Mouse (Mus musculus) kidney, adult 11 months (tissue): ENCODE data around the gene Hspa1b.
"Not testable (repeated sequence)": the region's sequence is repeated elsewhere in the genome, so short reads cannot be mapped to it uniquely, and the experiment has no call there.

Source experiments
- DNase-seq: peaks from one replicate; pipeline ENCODE4 v3.0.0; 2022

The Hspa1b gene

DNA sequence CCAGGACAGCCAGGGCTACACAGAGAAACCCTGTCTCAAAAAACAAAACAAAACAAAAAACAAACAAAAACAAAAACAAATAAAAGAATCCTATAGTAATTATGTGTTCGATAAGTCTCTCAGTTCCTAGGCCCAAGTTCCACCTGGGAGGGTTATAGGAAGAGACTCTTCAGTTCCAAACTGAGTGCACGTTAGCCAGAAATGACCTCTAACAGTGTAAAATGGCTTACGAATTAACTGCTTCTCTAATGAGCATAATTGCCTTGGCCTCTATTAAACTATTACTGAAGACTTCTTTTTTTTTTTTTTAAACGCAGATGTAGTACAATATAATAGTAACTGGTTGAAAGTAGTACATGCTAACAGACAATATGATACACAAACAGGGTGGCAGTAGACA lies 5.1 kb downstream of the Hspa1b start:
- DNase-seq: peak; percentile 34

DNA sequence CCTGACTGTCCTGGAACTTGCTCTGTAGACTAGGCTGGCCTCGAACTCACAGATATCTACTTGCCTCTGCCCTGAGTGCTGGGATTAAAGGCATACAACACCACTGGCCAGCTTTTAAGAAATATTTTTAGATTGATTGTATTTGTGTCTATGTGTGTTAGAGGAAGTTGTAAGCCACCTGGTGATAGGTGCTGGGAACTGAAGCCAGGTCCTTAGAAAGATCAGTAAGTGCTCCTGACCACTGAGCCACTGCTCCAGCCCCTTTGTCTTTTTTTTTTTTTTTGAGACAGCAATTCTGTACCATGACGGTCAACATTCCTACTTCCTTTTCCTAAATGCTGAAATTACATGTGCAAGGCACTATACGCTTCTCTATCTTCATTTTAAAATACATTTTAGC lies 5.8 kb downstream of the Hspa1b start:
- DNase-seq: no peak

DNA sequence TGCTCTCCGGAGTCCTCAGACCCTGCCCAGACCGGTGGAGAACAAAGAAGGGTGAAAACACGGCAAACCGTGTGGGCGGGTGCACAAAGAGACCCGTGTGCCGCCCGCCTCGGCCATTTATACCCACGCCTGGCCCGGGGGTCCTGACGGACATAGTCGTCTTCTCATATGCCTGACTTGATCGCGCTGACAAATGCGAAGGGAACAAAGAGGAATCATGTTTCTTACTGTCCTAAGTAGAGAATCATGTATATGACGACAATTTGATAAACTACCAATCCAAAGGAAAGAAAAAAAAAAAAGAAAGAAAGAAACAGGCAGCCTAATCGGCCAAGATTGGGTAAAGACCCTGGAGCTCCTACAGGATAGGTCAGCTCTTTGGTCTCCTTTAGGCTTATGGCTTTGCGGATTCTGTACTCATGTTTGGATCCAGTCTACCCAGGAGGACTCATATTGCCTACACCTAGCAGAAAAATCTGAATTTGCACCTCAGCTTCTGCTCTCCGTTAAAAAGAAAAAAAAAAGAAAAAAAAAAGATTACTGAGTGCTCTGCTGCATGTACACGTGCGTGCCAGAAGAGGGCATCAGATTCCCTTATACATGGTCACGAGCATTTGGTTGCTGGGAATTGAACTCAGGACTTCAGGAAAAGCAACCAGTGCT lies 6.5 kb downstream of the Hspa1b start:
- peak; percentile 71 for DNase-seq

DNA sequence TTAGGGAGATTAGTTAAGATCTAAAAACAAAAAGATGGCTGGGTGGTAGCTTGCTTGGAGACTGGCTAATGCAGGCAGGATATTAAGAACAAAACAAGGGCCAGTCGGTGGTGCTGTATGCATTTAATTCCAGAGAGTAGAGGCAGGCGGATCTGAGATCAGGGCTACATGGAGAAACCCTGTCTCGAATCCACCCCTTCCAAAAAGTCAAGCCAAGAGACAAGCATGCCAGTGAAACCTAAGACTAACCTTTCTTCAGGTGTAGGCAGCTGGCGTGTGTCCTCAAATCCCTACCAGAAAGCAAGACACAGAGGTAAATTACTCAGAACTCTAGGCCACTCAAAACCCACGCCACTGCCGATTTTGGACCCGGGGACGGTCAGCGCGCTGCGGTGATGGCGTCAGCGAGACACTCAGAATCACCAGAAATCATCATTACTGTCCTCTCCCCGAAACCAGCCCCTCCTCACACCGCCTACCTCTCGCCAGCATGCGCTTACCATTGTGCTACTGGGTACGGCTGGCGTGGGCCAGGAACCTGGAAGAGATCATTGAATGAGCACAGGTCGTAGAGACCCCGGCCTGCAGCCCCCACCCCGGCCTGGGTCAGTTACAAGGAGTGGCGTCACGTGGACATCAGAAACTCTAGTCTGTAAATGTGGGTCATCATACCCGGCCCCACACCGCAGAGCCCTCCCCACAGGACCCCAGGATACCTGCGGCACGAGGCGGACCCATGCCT lies 7.2 kb downstream of the Hspa1b start:
- DNase-seq: no peak

DNA sequence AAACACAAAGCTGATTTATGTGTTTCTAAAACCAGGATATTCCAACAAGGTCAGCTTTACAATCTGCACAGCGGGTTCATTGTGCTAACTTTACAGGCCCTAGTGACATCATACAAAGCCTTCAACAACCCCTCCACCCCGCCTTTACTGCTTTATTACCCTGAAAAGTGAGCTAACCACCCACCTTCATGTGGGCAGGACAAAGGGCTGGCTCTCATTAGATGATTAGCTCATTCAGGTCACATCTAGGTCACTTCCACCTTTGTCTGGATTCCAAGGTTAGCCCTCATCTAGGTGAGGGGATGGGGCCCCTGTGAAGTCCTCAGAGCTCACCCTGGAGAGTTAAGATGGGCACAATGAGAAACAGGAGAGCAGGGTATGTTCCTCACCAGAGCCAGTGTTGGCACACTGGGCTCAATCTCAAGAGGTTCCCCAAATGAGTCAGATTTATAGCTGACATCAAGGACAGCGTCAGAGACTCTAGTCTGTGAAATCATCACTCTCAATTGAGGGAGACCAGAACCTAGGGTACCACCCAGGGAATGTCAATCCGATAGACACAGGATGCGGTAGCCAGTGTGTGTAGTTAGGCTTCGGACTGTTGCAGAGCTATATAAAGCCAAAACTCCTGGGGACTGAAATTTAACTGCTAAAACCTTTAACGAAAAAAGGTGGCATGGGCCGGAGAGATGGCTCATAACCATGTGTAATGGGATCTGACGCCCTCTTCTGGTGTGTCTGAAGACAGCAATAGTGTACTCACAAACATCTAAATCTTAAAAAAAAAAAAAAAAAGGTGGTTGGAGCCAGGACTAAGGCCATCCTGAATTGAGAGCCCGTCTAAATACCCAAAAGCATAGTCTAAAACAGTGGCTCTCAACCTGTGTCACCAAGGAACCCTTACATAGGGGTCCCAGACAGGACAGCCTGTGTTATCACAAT lies 8.3 kb downstream of the Hspa1b start:
- no peak for DNase-seq

DNA sequence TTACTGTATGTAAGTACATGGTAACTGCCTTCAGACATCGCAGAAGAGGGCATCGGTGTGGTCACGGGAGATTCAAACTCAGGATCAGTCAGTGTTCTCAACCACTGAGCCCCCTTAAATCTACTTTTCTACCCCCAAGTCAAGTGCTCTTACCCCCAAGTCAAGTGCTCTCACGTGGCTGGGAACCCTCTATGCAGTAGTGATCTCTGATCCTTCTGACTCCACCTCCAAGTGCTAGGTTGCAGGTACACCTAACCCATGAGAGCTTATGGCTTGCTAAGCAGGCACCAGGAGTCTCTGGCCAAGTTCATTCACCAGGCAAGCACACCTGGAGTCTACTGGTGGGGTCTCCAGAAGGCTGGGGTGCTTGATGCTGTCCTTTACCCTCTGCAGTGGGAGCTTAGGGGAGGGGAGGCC lies 9.5 kb downstream of the Hspa1b start:
- no peak for DNase-seq

DNA sequence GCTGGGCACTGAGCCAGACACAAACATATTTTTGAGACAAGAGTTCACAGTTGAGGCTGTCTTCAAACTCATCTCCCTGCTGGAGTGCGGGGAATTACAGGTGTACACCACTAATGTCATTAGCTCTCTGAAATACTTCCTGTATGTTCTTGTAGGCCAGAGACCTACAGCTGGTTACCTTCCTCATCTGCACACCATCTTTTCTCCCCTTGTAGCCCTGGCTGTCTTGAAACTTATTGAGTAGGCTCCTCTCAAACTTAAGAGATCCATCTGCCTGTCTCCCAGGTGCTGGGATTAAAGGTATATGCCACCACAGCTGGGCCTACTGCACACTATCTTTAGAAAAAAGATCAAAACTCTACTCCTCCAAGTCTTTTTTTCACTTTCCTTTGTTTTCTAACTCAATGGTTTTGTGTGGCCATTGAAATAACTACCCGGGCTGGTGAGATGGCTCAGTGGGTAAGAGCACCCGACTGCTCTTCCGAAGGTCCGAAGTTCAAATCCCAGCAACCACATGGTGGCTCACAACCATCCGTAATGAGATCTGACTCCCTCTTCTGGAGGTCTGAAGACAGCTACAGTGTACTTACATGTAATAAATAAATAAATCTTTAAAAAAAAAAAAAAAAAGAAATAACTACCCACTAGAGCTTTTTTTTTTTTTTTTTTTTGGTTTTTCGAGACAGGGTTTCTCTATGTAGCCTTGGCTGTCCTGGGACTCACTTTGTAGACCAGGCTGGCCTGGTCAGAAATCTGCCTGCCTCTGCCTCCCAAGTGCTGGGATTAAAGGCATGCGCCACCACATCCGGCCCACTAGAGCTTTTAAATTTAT lies 10.1 kb downstream of the Hspa1b start:
- not testable (repeated sequence) for DNase-seq

DNA sequence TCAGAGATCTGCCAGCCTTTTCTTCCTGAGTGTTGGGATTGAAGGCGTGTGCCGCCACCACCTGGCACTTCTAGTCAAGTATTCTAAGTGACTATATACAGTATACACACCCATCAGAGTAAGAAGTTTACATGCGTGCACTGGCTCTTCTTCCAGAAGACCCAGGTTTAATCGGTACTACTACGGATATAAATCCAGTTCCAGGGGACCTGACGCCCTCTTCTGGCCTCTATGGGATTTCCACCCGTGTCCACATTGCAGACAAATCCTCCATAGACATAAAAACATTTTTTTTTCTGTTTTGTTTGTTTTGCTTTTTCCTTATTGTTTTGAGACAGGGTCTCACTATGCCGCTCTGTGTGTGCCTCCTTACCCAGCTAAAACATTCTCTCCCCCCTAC lies 11.4 kb downstream of the Hspa1b start:
- DNase-seq: peak; percentile 58

DNA sequence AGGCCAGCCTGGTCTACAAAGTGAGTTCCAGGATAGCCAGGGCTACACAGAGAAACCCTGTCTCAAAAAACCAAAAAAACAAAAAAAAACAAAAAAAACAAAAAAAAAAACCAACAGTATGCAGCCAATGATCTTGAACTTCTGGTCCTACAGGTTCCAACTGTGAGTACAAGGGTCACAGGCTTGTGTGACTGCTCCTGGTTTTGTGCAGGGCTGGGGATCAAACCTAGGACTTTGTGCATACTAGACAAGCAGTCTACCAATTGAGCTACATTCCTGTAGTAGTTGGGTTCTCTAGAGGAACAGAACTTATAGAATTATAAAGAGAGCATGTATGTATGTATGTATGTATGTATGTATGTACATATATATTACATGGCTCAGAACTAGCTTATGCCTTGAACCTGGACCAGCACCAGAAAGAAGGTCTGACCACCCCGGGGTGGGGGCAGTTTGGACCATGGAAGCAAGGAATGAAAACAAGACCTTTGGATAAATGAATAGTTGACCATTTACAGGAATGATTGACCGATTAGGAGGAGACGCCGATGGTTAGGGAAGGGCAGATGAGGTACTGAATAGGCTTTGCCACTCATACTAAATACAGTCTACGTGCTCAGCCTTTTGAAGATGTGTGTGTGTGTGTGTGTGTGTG lies 12.4 kb downstream of the Hspa1b start:
- DNase-seq: peak; percentile 77

DNA sequence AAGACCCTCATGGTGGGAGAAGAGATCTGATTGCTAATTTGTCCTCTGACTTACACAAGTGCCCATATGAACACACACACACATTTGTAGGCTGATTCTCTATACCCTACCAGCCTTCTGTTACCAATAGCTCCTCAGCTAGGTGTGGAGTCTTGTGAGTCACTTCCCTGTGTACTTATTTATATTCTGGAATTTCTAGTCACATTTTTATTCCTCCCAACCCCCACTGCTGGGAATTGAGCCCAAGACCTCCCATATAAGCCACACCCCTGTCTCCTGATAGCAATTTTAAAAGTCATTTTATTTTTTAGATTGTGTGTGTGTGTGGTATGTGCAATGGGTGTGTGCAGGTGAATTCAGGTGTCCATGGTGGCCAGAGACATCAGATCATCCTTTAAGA lies 14.7 kb downstream of the Hspa1b start:
- DNase-seq: peak; percentile 47

DNA sequence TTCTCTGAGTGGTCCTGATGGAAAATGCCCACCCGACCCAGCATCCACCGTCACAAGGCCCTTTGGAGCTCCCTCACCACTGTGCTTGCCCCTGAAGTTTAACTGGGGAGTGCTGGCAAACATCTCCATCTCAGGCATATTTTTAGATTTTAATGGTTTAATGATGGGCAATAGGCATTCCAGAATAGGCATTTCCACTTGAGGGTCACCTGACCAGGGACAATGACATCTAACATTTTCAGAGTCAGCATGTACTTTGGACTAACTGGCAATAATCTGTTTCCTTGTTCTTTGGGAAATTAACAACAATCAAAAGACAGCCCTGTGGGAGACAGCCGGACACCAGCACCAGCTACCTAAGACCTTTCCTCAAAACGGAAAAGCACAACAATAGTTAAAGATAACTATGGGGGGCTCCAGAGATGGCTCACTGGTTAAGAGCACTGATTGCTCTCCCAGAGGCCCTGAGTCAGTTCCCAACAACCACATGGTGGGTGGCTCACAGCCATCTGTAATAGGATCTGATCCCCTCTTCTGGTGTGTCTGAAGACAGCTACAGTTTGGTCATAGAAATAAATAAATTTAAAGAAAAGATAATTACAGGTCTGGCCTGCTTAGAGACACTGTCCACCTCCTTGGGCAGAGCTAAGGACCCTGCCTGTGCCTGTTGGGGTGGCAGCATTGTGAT lies 15.8 kb downstream of the Hspa1b start:
- DNase-seq: peak; percentile 51

DNA sequence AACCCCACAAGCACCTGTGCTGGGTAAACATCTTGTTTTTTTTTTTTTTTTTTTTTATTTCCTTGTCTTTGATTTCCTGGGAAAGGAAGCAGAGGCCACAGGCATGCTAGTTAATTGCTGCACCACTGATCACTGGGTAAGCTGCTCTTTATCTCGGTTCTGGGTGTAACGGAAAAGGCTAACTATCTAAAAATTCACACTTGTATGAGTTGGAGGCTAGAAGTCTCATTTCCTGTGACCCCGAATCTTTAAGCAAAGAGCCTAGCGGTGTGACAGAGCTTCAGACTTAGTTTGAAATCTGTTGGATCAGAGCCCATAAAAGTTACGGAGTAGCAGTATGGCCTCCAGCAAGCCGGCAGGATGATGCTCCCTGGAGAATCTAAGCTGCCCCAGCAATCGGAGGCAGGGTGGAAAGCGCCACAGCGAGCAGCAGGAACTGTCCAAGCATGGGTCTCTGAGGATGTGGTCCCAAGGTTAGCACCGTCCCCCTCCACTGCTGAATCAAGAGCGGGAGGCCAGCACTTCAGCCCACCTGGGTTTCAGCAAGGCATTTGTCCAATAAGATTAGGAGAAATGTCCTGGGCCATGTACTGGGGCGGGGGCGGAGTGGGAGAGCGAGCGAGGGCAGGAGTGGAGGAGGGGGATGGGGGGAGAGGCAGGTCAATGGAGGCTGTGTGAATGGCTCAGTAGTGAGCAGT lies 17.5 kb downstream of the Hspa1b start:
- no peak for DNase-seq

DNA sequence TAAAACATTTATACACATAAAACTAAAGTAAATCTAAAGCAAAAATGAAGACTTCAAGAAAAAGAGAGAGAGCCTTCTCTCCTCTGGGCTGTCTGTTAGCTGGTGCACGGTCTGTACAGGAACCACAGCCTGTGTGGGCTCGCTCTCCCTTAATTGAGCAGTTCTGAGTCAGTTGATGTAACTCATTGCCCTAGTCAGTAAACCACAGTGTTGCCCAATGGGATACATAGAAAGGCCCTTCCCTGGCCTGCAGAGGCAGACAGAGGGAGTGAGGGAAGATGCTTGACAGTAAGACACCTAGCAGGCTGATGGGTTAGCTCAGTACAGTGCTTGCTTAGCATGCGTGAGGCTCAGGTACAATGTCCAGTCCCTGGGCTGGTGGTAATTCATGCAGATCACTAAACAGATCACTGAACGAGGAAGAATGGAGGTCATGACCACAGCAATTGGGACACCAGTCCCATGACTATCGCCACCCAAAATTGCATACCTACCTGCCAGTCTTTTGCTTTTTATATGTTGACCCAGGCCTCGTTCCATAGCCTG lies 21.0 kb downstream of the Hspa1b start:
- peak; percentile 83 for DNase-seq

DNA sequence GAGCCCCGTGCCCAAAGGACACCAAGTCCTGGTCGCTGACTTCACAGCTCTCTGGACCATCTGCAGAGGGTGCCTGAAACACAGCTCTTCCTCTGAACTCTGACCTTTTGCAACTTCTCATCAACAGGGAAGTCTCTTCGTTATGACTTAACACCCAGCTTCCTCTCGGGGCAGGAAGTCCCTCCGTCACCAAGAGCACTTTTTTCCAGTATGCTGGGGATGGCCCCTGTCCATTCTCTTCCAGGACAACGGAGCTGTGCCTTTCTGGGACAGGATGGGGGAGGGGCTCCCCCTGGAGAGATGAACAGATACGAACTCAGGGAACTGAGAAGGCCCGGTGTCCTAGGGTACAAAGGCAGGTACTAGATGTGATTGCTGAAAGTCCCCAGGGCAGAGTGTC lies 24.2 kb downstream of the Hspa1b start:
- no peak for DNase-seq

DNA sequence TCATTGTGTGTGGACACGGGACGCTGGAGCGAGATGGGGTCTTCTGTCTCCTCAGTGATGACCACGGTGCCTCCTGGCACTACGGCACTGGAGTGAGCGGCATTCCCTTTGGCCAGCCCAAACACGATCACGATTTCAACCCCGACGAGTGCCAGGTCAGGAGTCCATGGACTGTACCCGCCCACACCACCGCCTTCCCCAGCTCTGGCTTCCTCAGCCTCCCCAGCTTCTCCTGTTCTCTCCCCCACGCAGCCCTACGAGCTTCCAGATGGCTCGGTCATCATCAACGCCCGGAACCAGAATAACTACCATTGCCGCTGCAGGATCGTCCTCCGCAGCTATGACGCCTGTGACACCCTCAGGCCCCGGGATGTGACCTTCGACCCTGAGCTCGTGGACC lies 25.0 kb downstream of the Hspa1b start:
- DNase-seq: peak; percentile 75

DNA sequence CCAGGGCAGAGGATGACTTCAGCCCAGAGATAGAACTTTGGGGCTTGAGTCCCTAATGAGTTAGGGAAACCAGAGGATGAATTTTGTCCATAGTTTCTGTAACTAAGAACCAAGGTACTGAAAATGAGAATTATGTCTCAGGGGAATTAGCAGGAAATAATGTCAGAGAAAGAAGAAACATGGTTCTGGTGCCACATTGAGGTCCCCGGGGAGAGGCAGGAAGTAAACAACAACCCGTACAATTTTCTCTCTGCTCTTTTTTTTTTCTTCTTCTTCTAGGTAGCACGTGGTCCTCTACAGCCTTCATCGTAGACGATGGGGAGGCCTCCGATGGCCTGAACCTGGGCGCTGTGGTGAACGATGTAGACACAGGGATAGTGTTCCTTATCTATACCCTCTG lies 26.8 kb downstream of the Hspa1b start:
- DNase-seq: no peak

DNA sequence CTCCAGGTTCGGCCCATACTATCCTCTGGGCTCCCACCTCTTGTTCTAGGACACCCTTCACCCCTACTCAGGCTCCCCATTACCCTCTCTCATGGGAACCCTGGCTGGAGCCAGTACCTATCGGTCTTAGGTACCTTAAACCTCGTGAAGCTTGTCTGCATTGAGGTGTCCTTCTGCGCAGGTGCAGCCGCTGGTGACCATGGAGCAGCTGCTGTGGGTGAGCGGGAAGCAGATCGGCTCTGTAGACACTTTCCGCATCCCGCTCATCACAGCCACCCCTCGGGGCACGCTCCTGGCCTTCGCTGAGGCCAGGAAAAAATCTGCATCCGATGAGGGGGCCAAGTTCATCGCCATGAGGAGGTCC lies 27.3 kb downstream of the Hspa1b start:
- DNase-seq: no peak

DNA sequence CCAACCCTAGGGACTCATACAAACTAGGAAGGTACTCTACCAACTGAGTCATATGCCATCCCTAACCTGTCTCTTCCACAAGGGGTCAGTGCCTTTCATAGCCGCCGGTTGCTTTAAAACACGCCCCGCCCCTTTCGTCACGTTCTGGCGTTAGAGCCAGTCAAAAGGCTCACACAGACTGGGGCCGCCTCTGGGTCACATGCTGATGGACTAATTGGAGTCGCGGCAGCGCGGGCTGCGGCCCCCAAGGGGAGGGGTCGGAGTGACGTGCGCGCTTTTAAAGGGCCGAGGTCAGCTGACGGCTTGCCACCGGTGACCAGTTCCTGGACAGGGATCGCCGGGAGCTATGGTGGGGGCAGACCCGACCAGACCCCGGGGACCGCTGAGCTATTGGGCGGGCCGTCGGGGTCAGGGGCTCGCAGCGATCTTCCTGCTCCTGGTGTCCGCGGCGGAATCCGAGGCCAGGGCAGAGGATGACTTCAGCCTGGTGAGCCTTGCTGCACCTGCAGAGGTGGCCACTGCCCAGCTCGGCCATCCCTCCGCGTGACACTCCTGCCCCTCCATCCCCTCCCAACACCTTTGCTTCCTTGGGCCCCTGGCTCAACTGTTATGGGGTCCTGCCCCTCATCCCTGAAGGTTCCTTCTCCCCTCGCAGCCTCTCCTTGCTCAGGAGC lies 27.8 kb downstream of the Hspa1b start, which contains the start of gene Neu1:
Gene Neu1, plus strand, starts transcription at position 193 of the 674 bp plus-strand sequence.
- DNase-seq: peak; percentile 99

DNA sequence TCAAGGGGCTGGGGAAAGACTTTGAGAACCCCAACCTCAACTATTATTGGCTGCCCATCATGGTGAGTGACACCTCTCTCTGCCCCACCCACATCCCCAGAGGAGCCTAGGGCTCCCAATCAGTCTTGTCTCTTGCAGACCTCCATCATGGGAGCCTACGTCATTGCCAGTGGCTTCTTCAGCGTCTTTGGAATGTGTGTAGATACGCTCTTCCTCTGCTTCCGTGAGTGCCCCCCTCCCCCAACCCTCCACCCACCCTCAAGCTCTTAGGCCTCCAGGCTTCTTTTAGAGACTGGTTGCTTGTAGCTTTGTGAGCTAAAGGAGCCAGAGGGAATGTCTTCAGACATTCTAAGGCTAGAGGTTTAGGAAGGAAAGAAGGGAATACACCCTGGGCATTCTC lies 30.2 kb downstream of the Hspa1b start:
- no peak for DNase-seq
